Mouse (Mus musculus) G1E (cell line): ENCODE data around the gene Cdc42ep1. TPM values are rescaled to one million over a fixed set of nuclear protein-coding genes. Genes with fewer than 3 reads are reported as not detected.
A peak's percentile ranks its signal among the peaks of the same experiment; 100 is the strongest.

ENCODE experiments used
- ATAC-seq: 2 replicates; pipeline ENCODE4 v1.8.0; 2016; ENCODE audit warnings: mild to moderate bottlenecking; ENCODE audit not compliant: insufficient number of reproducible peaks, poor library complexity, low FRiP score, severe bottlenecking; ENCODE audit errors: extremely low read depth
- DNase-seq: peaks from one replicate; pipeline ENCODE4 v3.0.0; 2012; ENCODE audit warnings: low spot score
- H3K27me3 ChIP-seq: 2 replicates; pipeline ENCODE4 v1.6.1; 2012; ENCODE audit warnings: mild to moderate bottlenecking, low read length, inconsistent platforms; ENCODE audit not compliant: insufficient read depth
- H3K36me3 ChIP-seq: replicated peaks from 2 replicates; pipeline ENCODE3; 2012; ENCODE audit warnings: mild to moderate bottlenecking, inconsistent platforms
- H3K4me1 ChIP-seq: 2 replicates; pipeline ENCODE4 v1.6.1; 2012; ENCODE audit warnings: low read depth, low read length, inconsistent platforms, mixed read lengths; ENCODE audit not compliant: insufficient read depth
- H3K4me3 ChIP-seq: 2 replicates; pipeline ENCODE4 v1.5.1; 2012; ENCODE audit warnings: low read depth, mild to moderate bottlenecking, inconsistent platforms, low read length, moderate library complexity, mixed read lengths
- H3K9me3 ChIP-seq: replicated peaks from 2 replicates; pipeline ENCODE4 v1.6.1; 2012; ENCODE audit warnings: inconsistent platforms
- CTCF ChIP-seq: IDR thresholded peaks from 2 replicates; pipeline ENCODE4 v1.5.1; 2012; ENCODE audit warnings: low read depth, low read length, inconsistent platforms, mixed read lengths
- GATA1 ChIP-seq: IDR thresholded peaks from 2 replicates; pipeline ENCODE4 v1.6.1; 2012; ENCODE audit warnings: borderline replicate concordance, low read length, inconsistent platforms, mixed read lengths
- GATA2 ChIP-seq: IDR thresholded peaks from 2 replicates; pipeline ENCODE4 v1.6.1; 2012; ENCODE audit warnings: low read depth, low read length, inconsistent platforms, borderline replicate concordance
- POLR2AphosphoS5 ChIP-seq: IDR thresholded peaks from 2 replicates; pipeline ENCODE4 v1.6.1; 2012; ENCODE audit warnings: low read depth, low read length, inconsistent platforms; ENCODE audit not compliant: insufficient replicate concordance
- TAL1 ChIP-seq: conservative IDR thresholded peaks from 2 replicates; pipeline ENCODE4 v1.6.1; 2012; ENCODE audit warnings: low read depth, low read length, inconsistent platforms, mixed read lengths
- polyA plus RNA-seq: library from polyadenylated mRNA; stranded (reverse); fragments of >175 nt; gene quantifications from 2 replicates; pipeline ENCODE4 v1.2.3, GENCODE M21; 2012
- total RNA-seq, 2 experiments: library from RNA; stranded (forward) in 1 of 2; stranded (reverse) in 1 of 2; fragments of 200-1000 nt in 1 of 2; fragments of >200 nt in 1 of 2; fragmentation: Nextera tagmentation in 1 of 2; gene quantifications; 2 replicates each; pipeline ENCODE4 v1.2.3; 2014 to 2017

The Cdc42ep1 gene
- total RNA-seq (2014; fragmentation: Nextera tagmentation) (not detected in 2 replicates), total RNA-seq (2017) (0.11 TPM in 1 of 2 replicates, not detected in the other), polyA plus RNA-seq (not detected in 2 replicates)

DNA sequence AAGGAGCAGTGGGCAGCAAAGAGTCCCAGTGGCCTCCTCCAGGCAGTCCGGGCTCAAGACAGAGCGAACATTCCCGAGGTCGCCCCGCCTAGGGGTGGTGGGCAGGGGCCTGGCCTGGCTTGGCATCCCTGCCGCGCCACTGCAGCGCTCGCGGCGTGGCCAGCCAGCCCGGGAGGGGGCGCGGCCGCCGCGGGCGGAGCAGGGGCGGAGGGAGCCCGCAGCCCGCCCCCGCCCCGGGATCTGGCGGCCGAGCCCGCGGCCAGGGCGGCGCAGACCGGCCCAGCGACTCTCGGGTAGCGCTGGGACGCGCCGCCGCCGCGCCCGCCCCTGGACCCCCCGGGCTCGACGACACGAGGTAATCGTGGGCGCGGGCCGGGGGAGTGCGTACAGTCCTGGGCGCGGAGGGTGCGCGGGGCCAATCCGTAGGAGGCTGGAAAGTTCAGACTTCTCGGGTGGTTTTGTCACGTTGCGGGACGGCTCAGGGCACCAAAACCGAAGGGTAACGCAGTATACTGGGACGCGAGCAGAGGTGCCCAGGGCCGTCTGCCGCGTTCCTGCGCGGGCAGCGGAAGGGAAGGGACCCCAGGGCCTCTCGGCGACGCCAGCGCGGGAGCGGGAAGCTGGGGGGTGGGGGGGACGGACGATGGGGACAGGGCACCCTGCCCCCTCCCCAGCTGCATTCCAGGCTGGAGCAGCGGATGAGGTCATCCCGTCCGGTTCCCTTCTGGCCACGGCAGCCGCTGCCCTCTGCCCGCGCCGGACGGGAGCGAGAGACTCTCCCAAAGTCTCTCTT is at the start of gene Cdc42ep1:
Gene Cdc42ep1 (plus strand): TSS at position 254 of the 793 bp plus-strand sequence.
- H3K36me3 ChIP-seq: no peaks in the 10 kb centered on the region
- no peak within 1 kb of the TSS; the same call in 1 of the 2 replicates for H3K4me3 ChIP-seq
- H3K9me3 ChIP-seq: 0 out of 2 replicates have a peak, but pooled peaks cover 2% of the 10 kb centered on the region
- TF ChIP-seq GATA1 (no peak), CTCF (no peak), POLR2AphosphoS5 (no peak), GATA2 (no peak), TAL1 (no peak)
- peaks cover 52% of the 10 kb centered on the region for H3K27me3 ChIP-seq
- DNase-seq: no peak
- H3K4me1 ChIP-seq: peaks cover 10% of the 10 kb centered on the region
- ATAC-seq: no peak

GRCm38 (mm10) chr15:78796196-78797059 is 46.0 kb upstream of the Cdc42ep1 start:
- no peak overlapping the region for H3K4me3 ChIP-seq

DNA sequence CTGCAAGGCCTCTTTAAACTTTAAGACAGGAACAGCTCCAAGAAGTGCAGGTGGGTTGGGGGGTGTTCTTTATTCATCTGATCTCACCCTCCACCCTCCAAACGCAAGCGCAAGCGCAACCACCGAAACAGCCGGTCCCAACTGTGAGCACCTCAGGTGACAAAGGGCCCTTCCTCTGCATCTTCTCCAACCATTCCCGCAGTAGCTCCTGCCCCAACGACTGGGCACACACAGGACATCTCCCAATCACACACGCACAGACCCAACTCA is 45.4 kb upstream of the Cdc42ep1 start:
- DNase-seq: no peak
- Histone ChIP-seq H3K4me3 (no peak overlapping the region), H3K9me3 (no peaks in the 10 kb centered on the region), H3K36me3 (no peaks in the 10 kb centered on the region), H3K4me1 (no peaks in the 10 kb centered on the region), H3K27me3 (peaks cover 13% of the 10 kb centered on the region; the same call in 1 of the 2 replicates)
- no peak for TF ChIP-seq TAL1
- no peak for TF ChIP-seq POLR2AphosphoS5
- no peak for TF ChIP-seq CTCF
- no peak for TF ChIP-seq GATA1
- TF ChIP-seq GATA2: no peak
- no peak for ATAC-seq

More at GRCm38 (mm10) chr15:78796196-78797059, 46.0 kb upstream of the Cdc42ep1 start:
- no peak for DNase-seq
- peaks cover 13% of the 10 kb centered on the region; the same call in 1 of the 2 replicates for H3K27me3 ChIP-seq
- no peak for TF ChIP-seq POLR2AphosphoS5
- no peak for TF ChIP-seq GATA1
- TF ChIP-seq CTCF: no peak
- no peak for TF ChIP-seq GATA2
- TF ChIP-seq TAL1: no peak
- no peak for ATAC-seq
- no peaks in the 10 kb centered on the region for H3K36me3 ChIP-seq
- no peaks in the 10 kb centered on the region for H3K9me3 ChIP-seq
- no peaks in the 10 kb centered on the region for H3K4me1 ChIP-seq

- Histone ChIP-seq H3K36me3 (no peaks in the 10 kb centered on the region), H3K4me1 (no peaks in the 10 kb centered on the region), H3K27me3 (peaks cover 12% of the 10 kb centered on the region; the same call in 1 of the 2 replicates), H3K4me3 (no peak overlapping the region), H3K9me3 (peaks cover 10% of the 10 kb centered on the region)
- DNase-seq: no peak
- ATAC-seq: no peak
- no peak for TF ChIP-seq TAL1
- no peak for TF ChIP-seq GATA1
These were observed 43.4 kb upstream of the Cdc42ep1 start for GRCm38 (mm10) chr15:78799029-78799428.

GRCm38 (mm10) chr15:78801571-78801970 is 40.9 kb upstream of the Cdc42ep1 start:
- H3K27me3 ChIP-seq: peaks cover 10% of the 10 kb centered on the region; the same call in 1 of the 2 replicates
- H3K4me3 ChIP-seq: no peak overlapping the region
- H3K9me3 ChIP-seq: peaks cover 10% of the 10 kb centered on the region
- H3K4me1 ChIP-seq: no peaks in the 10 kb centered on the region
- DNase-seq: no peak
- H3K36me3 ChIP-seq: no peaks in the 10 kb centered on the region
- TF ChIP-seq POLR2AphosphoS5: no peak
- TF ChIP-seq GATA1: no peak
- TF ChIP-seq GATA2: no peak
- TF ChIP-seq CTCF: no peak
- TF ChIP-seq TAL1: no peak
- no peak for ATAC-seq

GRCm38 (mm10) chr15:78801971-78802741 is 40.3 kb upstream of the Cdc42ep1 start:
- Histone ChIP-seq H3K9me3 (peaks cover 10% of the 10 kb centered on the region), H3K4me1 (no peaks in the 10 kb centered on the region), H3K27me3 (peaks cover 9% of the 10 kb centered on the region; the same call in 1 of the 2 replicates), H3K4me3 (0 out of 2 replicates have a peak overlapping the region, but pooled peaks have one; percentile 4), H3K36me3 (no peaks in the 10 kb centered on the region)
- TF ChIP-seq POLR2AphosphoS5: no peak
- TF ChIP-seq GATA1: no peak
- no peak for TF ChIP-seq TAL1
- no peak for TF ChIP-seq GATA2
- TF ChIP-seq CTCF: no peak
- no peak for DNase-seq
- ATAC-seq: no peak
